Mouse (Mus musculus) midbrain, embryonic 12.5 days (tissue): Measurements from ENCODE around the gene Itsn1. TPM values are rescaled to one million over a fixed set of nuclear protein-coding genes. Genes with fewer than 3 reads are reported as not detected.

Experiments
- ATAC-seq: fragments of 200-750 bp; cut with Nextera tagmentation; 2 replicates; pipeline ENCODE4 v1.8.0; 2017; ENCODE audit warnings: low read depth, moderate TSS enrichment, moderate library complexity; ENCODE audit not compliant: low FRiP score
- H3K27ac ChIP-seq: fragments of 300-500 bp; sonication (generic); replicated peaks from 2 replicates; pipeline ENCODE4 v1.5.1; 2016; ENCODE audit warnings: mild to moderate bottlenecking
- H3K27me3 ChIP-seq: fragments of 300-500 bp; sonication (generic); 2 replicates; pipeline ENCODE4 v1.6.1; 2016; ENCODE audit warnings: mild to moderate bottlenecking
- H3K36me3 ChIP-seq: fragments of 300-500 bp; sonication (generic); 2 replicates; pipeline ENCODE4 v1.6.1; 2016
- H3K4me1 ChIP-seq: fragments of 300-500 bp; sonication (generic); 2 replicates; pipeline ENCODE4 v1.6.1; 2016
- H3K4me2 ChIP-seq: fragments of 300-500 bp; sonication (generic); replicated peaks from 2 replicates; pipeline ENCODE4 v1.6.1; 2016; ENCODE audit warnings: mild to moderate bottlenecking, moderate library complexity
- H3K4me3 ChIP-seq: fragments of 300-500 bp; sonication (generic); 2 replicates; pipeline ENCODE4 v1.5.1; 2016; ENCODE audit warnings: mild to moderate bottlenecking
- H3K9ac ChIP-seq: fragments of 300-500 bp; sonication (generic); replicated peaks from 2 replicates; pipeline ENCODE4 v1.6.1; 2016; ENCODE audit warnings: mild to moderate bottlenecking, moderate library complexity
- H3K9me3 ChIP-seq: fragments of 300-500 bp; sonication (generic); 2 replicates; pipeline ENCODE4 v1.6.1; 2016; ENCODE audit warnings: mild to moderate bottlenecking
- WGBS: fragments of 180-500 bp; shearing (Covaris S2); methylation state at CpG from one replicate; pipeline ENCODE4 v1.1.7; 2016; 5-methylcytosine and 5-hydroxymethylcytosine counted together
- polyA plus RNA-seq: library from polyadenylated mRNA; unstranded; fragments of >200 nt; fragmentation: Nextera tagmentation; extraction: Ambion mirVana; gene quantifications from 2 replicates; pipeline ENCODE4 v1.2.1, GENCODE M21; 2016

Itsn1 gene
- polyA plus RNA-seq, 1 experiment from 2014 or later: 75.4 TPM

DNA sequence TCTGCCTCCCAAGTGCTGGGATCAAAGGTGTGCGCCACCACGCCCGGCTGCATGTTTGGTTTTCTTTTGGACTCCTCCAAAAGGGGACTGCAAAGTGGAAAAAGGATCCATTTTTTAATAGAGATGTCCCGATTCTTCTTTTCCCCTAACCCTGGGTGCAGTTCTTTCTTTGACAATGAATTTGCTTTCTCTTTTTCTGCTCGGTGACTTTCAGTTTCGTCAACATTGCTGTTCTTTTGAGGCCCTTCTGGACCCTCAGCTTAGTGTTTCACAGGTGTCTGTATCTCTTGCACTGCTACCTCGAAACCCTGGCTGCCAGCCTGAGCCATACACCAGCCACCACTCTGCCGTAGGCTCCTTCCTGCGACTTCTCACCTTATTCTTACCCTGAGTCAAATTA lies 66.5 kb downstream of the Itsn1 start:
- no peak overlapping the region for H3K9ac ChIP-seq
- no peak overlapping the region for H3K4me2 ChIP-seq
- no peak for ATAC-seq
- no peaks in the 10 kb centered on the region for H3K9me3 ChIP-seq
- H3K36me3 ChIP-seq: peaks cover 39% of the 10 kb centered on the region
- H3K4me3 ChIP-seq: no peak overlapping the region
- no peak overlapping the region for H3K27ac ChIP-seq
- H3K4me1 ChIP-seq: no peaks in the 10 kb centered on the region; the same call in 1 of the 2 replicates
- WGBS: 96% methylated on average over 9 of the region's 9 CpGs
- no peaks in the 10 kb centered on the region for H3K27me3 ChIP-seq

DNA sequence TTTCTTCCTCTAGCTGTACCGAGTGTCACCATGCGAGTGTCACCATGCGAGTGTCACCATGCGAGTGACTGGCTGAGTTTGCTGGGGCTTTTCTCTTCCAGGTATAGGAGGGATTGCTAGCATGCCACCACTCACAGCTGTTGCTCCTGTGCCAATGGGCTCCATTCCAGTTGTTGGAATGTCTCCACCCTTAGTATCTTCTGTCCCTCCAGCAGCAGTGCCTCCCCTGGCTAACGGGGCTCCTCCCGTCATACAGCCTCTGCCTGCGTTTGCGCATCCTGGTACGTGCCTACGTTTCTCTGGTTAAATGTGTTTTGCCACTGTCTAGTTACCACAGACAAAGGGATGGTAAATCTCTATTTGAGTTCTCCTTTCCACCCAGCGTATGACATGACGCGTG lies 72.3 kb downstream of the Itsn1 start:
- peaks cover 41% of the 10 kb centered on the region for H3K36me3 ChIP-seq
- H3K4me2 ChIP-seq: no peak overlapping the region
- ATAC-seq: no peak
- no peak overlapping the region for H3K4me3 ChIP-seq
- no peaks in the 10 kb centered on the region for H3K9me3 ChIP-seq
- no peaks in the 10 kb centered on the region for H3K27me3 ChIP-seq
- 92% methylated on average over 13 of the region's 13 CpGs for WGBS
- no peak overlapping the region for H3K9ac ChIP-seq
- no peaks in the 10 kb centered on the region for H3K4me1 ChIP-seq
- no peak overlapping the region for H3K27ac ChIP-seq

DNA sequence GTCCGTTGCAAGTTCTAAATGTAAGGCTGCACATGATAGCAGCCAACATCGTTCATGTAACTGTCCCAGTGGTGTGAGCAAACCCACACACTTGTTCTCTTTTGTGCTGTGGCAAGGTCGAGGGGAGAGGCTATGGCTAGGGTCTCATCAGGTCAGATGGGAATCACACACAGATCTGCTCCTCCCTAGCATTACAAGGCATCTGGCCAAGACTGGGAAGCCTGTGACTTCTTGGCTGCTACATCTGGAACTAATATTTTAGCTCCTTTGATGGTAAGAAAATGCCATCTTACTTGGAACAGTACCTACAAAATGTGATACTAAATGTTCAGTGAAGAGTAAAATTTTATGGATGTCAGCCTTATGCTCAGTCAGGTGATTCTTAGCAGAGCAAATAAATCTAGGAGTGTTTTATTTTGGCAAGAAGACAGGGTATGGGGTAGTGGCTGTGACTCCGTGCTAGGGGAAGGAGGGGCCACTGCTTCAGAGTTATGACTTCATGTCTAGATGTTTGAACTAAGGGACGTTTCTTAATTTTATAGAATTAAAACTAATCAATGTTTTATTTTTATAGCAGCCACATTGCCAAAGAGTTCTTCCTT lies 73.5 kb downstream of the Itsn1 start:
- Histone ChIP-seq H3K9me3 (no peaks in the 10 kb centered on the region), H3K27ac (no peak overlapping the region), H3K4me3 (no peak overlapping the region), H3K4me1 (no peaks in the 10 kb centered on the region), H3K4me2 (no peak overlapping the region), H3K36me3 (peaks cover 40% of the 10 kb centered on the region), H3K27me3 (no peaks in the 10 kb centered on the region), H3K9ac (no peak overlapping the region)
- 83% methylated on average over 5 of the region's 5 CpGs for WGBS
- no peak for ATAC-seq

DNA sequence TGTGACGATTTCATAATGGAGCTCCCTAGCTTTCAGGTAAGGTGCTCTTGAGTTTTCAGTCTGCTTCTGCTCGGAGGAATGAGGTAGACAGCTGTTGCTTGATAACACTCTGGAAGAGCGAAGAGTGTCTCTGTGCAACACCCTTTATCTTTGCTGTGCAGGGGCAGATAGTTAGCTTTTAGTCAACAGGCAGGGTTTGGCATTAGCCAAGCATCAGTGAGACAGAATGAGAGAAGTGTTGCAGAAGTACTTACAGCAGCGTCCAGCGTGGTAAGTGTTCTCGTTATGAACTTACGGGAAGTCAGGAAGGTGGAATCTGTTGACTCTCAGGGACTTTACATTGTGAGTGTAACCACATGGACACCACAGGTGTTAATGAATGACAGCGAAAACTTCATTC lies 75.3 kb downstream of the Itsn1 start:
- Histone ChIP-seq H3K4me3 (no peak overlapping the region), H3K27me3 (no peaks in the 10 kb centered on the region), H3K4me1 (no peaks in the 10 kb centered on the region), H3K27ac (no peak overlapping the region), H3K36me3 (peaks cover 45% of the 10 kb centered on the region), H3K4me2 (no peak overlapping the region), H3K9me3 (no peaks in the 10 kb centered on the region), H3K9ac (no peak overlapping the region)
- ATAC-seq: no peak
- 89% methylated on average over 8 of the region's 8 CpGs for WGBS

DNA sequence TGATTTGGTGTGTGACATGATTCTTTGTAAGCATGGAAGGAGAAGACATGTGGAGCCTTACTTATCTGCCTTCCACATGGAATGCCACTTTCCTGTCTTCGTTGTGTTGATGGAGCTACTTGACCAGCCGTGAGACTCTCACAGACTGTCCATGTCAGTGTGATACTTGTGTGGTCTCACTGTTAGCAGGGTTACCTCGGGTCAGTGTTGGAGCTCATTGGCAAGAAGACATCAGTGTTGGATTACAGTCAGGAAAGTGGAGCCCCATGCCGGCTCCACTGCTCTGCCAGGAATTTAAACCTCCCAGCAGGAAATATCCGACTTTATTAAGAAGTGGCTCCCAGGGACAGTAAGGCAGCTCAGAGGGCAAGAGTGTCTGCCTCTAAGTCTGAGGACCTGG lies 75.8 kb downstream of the Itsn1 start:
- WGBS: 75% methylated on average over 5 of the region's 5 CpGs
- ATAC-seq: no peak
- H3K9ac ChIP-seq: no peak overlapping the region
- no peak overlapping the region for H3K4me2 ChIP-seq
- H3K4me3 ChIP-seq: no peak overlapping the region
- no peak overlapping the region for H3K27ac ChIP-seq
- no peaks in the 10 kb centered on the region for H3K9me3 ChIP-seq
- H3K4me1 ChIP-seq: no peaks in the 10 kb centered on the region
- H3K36me3 ChIP-seq: peaks cover 46% of the 10 kb centered on the region
- no peaks in the 10 kb centered on the region for H3K27me3 ChIP-seq

DNA sequence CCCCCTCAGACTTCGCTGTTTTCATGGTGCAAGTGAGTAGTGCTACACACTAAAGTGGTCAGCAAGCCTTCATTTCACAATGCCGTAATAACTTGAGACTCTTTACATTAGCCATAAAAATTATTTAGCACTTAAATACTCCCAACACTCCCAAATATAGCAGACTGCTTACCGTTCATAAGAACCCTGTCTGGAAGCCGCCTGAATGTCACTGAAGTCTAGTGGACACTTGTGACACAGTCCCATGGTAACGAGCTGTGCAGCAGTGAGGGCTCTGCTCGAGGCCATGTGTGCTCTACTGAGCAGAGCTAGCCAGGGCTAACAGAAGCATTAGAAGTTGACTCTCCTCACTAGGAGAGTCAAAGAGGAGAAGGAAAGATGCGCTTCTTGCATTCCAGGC lies 81.2 kb downstream of the Itsn1 start:
- H3K27ac ChIP-seq: no peak overlapping the region
- no peak for ATAC-seq
- H3K36me3 ChIP-seq: peaks cover 49% of the 10 kb centered on the region
- H3K4me2 ChIP-seq: no peak overlapping the region
- H3K9me3 ChIP-seq: no peaks in the 10 kb centered on the region
- no peak overlapping the region for H3K4me3 ChIP-seq
- 96% methylated on average over 7 of the region's 7 CpGs for WGBS
- no peaks in the 10 kb centered on the region for H3K4me1 ChIP-seq
- H3K27me3 ChIP-seq: no peaks in the 10 kb centered on the region
- H3K9ac ChIP-seq: no peak overlapping the region

DNA sequence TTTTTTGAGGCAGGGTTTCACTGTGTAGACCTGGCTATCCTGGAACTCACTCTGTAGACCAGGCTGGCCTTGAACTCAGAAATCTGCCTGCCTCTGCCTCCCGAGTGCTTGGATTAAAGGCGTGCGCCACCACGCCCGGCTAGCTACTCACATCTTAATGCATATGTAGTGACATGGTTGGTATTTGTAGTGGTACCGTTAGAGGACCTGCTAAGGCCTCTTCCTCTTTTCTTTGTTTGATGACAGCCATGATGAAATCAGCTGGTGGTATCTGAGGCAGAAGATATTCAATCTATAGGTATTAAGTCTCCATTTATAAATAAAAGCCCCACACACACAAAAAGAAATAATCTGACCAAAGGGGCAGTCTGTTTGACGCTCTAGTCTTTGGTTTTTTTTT lies 82.3 kb downstream of the Itsn1 start:
- no peak overlapping the region for H3K4me3 ChIP-seq
- WGBS: 97% methylated on average over 7 of the region's 7 CpGs
- no peak overlapping the region for H3K4me2 ChIP-seq
- ATAC-seq: no peak
- no peak overlapping the region for H3K9ac ChIP-seq
- H3K9me3 ChIP-seq: no peaks in the 10 kb centered on the region
- H3K27ac ChIP-seq: no peak overlapping the region
- H3K27me3 ChIP-seq: no peaks in the 10 kb centered on the region
- peaks cover 54% of the 10 kb centered on the region for H3K36me3 ChIP-seq
- H3K4me1 ChIP-seq: no peaks in the 10 kb centered on the region

DNA sequence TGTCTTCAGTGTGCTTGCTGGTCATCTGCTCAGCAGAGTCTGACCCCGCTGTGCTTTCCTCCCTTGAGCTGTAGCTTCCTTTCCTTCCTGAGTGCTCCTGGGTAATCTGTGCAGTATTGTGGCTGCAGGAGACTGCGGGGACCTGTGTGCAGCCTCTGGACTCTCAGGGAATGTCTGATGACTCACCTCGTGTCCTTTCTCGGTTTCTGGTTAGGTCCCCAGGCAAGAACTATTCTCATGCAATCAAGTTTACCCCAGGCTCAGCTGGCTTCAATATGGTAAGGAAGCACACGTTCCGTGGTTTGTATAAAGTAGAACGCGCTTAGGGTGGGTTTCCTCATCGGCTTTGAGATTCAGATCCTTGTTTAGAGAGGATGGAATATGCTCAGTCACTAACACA lies 82.8 kb downstream of the Itsn1 start:
- no peak for ATAC-seq
- 93% methylated on average over 9 of the region's 9 CpGs for WGBS
- H3K4me2 ChIP-seq: no peak overlapping the region

DNA sequence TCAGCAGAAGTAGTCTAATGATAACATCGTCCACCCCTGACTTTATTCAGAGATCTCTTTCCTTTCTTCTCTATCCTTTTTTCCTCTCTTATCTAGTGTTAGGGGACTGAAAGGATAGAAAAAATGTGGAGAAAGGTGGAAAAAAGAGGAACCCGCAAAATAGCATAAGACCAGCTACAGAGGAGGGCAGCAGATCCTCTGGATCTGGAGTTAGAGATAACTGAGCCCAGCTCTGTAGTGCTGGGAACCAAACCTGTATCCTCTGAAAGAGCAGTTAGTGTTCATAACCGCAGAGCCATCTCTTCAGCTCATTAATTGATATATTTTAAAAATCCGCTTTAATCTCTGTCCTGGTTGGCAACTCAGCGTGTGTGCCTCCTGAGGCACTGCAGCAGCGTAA lies 84.5 kb downstream of the Itsn1 start:
- WGBS: 92% methylated on average over 6 of the region's 6 CpGs
- Histone ChIP-seq H3K27me3 (no peaks in the 10 kb centered on the region), H3K4me1 (no peaks in the 10 kb centered on the region), H3K36me3 (peaks cover 70% of the 10 kb centered on the region), H3K4me3 (no peak overlapping the region), H3K9ac (no peak overlapping the region), H3K4me2 (no peak overlapping the region), H3K9me3 (no peaks in the 10 kb centered on the region), H3K27ac (no peak overlapping the region)
- no peak for ATAC-seq

More for the DNA sequence above, 82.8 kb downstream of the Itsn1 start:
- H3K27ac ChIP-seq: no peak overlapping the region
- no peaks in the 10 kb centered on the region for H3K9me3 ChIP-seq
- H3K4me3 ChIP-seq: no peak overlapping the region
- no peaks in the 10 kb centered on the region for H3K4me1 ChIP-seq
- no peaks in the 10 kb centered on the region for H3K27me3 ChIP-seq
- H3K36me3 ChIP-seq: peaks cover 58% of the 10 kb centered on the region
- no peak overlapping the region for H3K9ac ChIP-seq

DNA sequence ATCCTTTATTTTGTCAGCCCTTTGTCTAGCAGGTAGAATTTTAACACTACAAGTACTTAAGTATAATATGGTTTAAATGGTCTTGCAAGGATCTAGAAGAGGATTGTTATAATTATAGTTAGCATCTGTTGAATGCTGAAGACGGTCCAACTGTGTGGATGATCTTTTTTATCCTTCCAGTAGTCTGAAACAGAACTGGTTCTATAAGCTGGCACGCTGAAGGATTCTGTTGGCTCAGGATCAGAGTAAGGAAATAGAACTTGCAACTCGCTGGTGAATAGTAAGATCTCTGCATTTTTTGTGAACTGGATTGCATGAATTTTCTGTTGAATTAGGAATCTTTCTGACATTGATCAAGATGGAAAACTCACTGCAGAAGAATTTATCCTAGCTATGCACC lies 86.0 kb downstream of the Itsn1 start:
- Histone ChIP-seq H3K9me3 (no peaks in the 10 kb centered on the region), H3K27ac (no peak overlapping the region), H3K4me3 (no peak overlapping the region), H3K27me3 (no peaks in the 10 kb centered on the region), H3K9ac (no peak overlapping the region), H3K4me2 (no peak overlapping the region), H3K36me3 (peaks cover 77% of the 10 kb centered on the region), H3K4me1 (no peaks in the 10 kb centered on the region)
- 93% methylated on average over 3 of the region's 3 CpGs for whole genome bisulfite sequencing
- no peak for ATAC-seq

DNA sequence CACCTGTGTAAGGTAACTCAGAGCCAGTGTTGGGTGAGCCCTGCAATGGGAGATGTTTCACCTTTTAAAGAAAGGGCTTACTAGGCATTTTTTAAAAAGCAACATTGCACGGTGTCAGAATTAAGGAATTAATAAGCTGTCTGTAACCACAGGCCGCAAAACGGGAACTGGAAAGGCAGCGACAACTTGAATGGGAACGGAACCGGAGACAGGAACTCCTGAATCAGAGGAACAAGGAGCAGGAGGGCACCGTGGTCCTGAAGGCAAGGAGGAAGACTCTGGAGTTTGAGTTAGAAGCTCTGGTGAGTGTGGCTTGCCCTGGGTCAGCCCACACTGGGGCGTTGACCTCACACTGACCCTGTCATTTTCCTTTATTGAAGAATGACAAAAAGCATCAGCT lies 91.2 kb downstream of the Itsn1 start:
- Histone ChIP-seq H3K27ac (no peak overlapping the region), H3K4me2 (no peak overlapping the region), H3K4me1 (no peaks in the 10 kb centered on the region), H3K36me3 (peaks cover 78% of the 10 kb centered on the region), H3K9me3 (no peaks in the 10 kb centered on the region), H3K9ac (no peak overlapping the region), H3K27me3 (no peaks in the 10 kb centered on the region), H3K4me3 (no peak overlapping the region)
- no peak for ATAC-seq
- 94% methylated on average over 8 of the region's 8 CpGs for WGBS

DNA sequence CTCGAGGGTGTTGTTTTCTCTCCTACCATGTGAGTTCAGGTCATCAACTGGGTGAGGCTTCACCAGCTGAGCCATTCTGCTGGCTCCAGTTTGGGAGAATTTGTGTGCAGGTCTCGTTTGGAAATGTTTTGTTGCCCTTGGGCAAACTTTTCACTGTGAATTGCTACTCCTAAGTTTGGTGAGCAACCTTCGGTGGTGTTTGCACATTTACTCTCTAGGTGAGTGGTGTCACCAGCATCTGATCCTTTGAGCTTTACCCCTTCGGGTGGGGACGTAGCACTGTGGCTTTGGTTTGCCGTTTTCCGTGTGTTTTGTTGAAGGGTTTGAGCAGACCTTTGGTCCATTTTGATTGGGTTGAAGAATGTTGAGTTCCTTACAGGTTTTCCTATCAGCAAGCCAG lies 93.2 kb downstream of the Itsn1 start:
- Histone ChIP-seq H3K4me2 (no peak overlapping the region), H3K4me1 (peaks cover 10% of the 10 kb centered on the region), H3K4me3 (no peak overlapping the region), H3K9ac (no peak overlapping the region), H3K27me3 (no peaks in the 10 kb centered on the region), H3K9me3 (no peaks in the 10 kb centered on the region), H3K27ac (no peak overlapping the region), H3K36me3 (peaks cover 65% of the 10 kb centered on the region)
- WGBS: 92% methylated on average over 7 of the region's 7 CpGs
- ATAC-seq: no peak

DNA sequence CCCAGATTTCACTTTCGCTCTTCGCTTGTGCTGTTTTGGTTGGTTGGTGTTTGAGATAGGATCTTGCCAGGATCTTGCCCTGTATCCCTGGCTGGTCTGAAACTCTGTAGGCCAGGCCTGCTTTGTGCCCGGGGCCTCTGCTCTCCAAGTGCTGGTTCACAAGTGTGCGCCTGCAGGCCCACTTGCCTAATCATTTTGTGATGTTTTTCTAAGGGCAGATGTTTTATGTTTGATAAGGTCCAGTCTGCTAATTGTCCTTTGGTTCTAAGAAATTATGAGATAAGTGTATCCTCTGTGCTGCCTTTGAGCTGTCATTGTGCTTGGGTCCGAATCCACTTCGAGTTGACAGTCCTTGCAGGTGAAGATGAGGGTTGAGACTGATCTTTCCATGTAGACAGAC lies 93.7 kb downstream of the Itsn1 start:
- WGBS: 91% methylated on average over 6 of the region's 6 CpGs
- ATAC-seq: no peak
- H3K4me2 ChIP-seq: no peak overlapping the region
- H3K4me1 ChIP-seq: peaks cover 10% of the 10 kb centered on the region
- no peak overlapping the region for H3K9ac ChIP-seq
- no peaks in the 10 kb centered on the region for H3K9me3 ChIP-seq
- no peak overlapping the region for H3K27ac ChIP-seq
- H3K36me3 ChIP-seq: peaks cover 65% of the 10 kb centered on the region
- no peak overlapping the region for H3K4me3 ChIP-seq
- H3K27me3 ChIP-seq: no peaks in the 10 kb centered on the region
